Mouse (Mus musculus) cortical plate, adult 2 months (tissue): ENCODE measurements at regions not wholly inside any gene's neighbourhood (a gene's known extent, or its start where the extent isn't known, plus 50 kb on each side); places are given as distances from the start of the nearest gene placed in this dataset.

Experiments used
- CTCF ChIP-seq: fragments of 200-500 bp; IDR thresholded peaks from 2 replicates; pipeline ENCODE4 v1.5.1; 2011; ENCODE audit warnings: mild to moderate bottlenecking, control low read depth, low read length; ENCODE audit not compliant: insufficient read depth; ENCODE audit errors: extremely low read depth
- POLR2A ChIP-seq: fragments of 200-500 bp; IDR thresholded peaks from 2 replicates; pipeline ENCODE4 v1.6.1; 2011; ENCODE audit warnings: mild to moderate bottlenecking, low read length, control low read depth; ENCODE audit not compliant: insufficient read depth; ENCODE audit errors: extremely low read depth

DNA sequence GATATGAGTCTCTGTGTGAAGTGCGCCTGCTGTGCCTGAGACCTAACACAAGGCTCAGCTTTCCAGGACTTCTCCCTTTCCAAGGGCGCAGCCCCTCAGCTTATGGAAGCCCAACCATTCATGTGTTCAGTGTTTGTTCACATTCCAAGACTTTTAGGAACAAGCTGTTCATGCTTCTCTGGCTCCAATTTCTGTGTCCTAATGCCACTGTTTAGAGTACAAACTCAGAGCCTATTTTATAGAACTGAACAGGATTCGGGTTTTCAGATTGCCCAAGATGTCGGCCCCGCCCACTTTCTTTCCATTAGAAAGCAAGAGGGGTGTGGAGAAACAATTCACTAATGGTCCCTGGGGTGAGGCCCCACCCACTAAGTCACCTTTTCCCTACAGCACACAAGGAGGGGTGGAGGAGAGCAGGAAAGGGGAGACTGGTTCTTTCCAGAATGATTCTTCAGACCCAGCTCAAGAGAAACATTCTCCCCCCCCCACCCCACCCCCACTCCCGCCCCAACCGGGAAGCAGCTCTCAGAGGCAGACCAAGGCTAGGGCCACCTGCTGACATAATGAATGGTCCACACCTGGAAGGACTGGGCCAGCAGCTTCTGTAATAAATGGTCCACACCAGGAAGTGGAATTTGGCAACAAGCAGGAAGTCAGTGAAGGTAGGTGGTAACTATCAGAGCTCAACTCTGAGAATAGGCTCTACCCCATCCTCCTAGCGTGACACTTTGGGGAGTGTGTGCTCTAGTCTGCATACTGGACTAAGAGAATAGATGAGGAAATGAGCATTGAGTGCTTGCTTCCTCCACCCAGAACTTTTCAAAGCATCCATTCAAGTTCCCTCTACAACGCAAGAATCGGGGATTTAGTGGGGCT is 120.2 kb upstream of the Zfp648 start:
- no peak for TF ChIP-seq POLR2A
- no peak for TF ChIP-seq CTCF
